Mouse (Mus musculus) heart, embryonic 14.5 days (tissue): ENCODE data around the gene Smchd1. TPM values are rescaled to one million over a fixed set of nuclear protein-coding genes. Genes with fewer than 3 reads are reported as not detected.
"Not testable (repeated sequence)": the region's sequence is repeated elsewhere in the genome, so short reads cannot be mapped to it uniquely, and the experiment has no call there.

ENCODE experiments used
- ATAC-seq: fragments of 200-750 bp; cut with Nextera tagmentation; 2 replicates; pipeline ENCODE4 v1.8.0; 2017; ENCODE audit warnings: low read depth, moderate TSS enrichment; ENCODE audit not compliant: insufficient number of reproducible peaks, insufficient read depth, low FRiP score
- H3K27ac ChIP-seq, 2 experiments: fragments of 200-500 bp in 1 of 2; fragments of 300-500 bp in 1 of 2; sonication (generic) in 1 of 2; replicated peaks in 1 of 2; 2 replicates each; pipeline ENCODE4 v1.5.1; 2012 to 2014; ENCODE audit warnings: low read depth in 2 of 2, low read length in 2 of 2, control low read depth in 1 of 2, mild to moderate bottlenecking in 1 of 2, mixed read lengths in 1 of 2; ENCODE audit not compliant: control insufficient read depth in 1 of 2, insufficient read depth in 1 of 2
- H3K27me3 ChIP-seq: fragments of 300-500 bp; sonication (generic); 2 replicates; pipeline ENCODE4 v1.6.1; 2014; ENCODE audit warnings: mild to moderate bottlenecking, low read length, control low read depth; ENCODE audit not compliant: control insufficient read depth, insufficient read depth
- H3K36me3 ChIP-seq: fragments of 300-500 bp; sonication (generic); 2 replicates; pipeline ENCODE4 v1.6.1; 2014; ENCODE audit warnings: mild to moderate bottlenecking, control low read depth, low read length, mixed read lengths; ENCODE audit not compliant: control insufficient read depth, insufficient read depth
- H3K4me1 ChIP-seq, 2 experiments: fragments of 200-500 bp in 1 of 2; fragments of 300-500 bp in 1 of 2; sonication (generic) in 1 of 2; 2 replicates each; pipeline ENCODE4 v1.6.1; 2012 to 2014; ENCODE audit warnings: low read length in 2 of 2, control low read depth in 1 of 2, mixed read lengths in 1 of 2; ENCODE audit not compliant: control insufficient read depth in 2 of 2, insufficient read depth in 2 of 2
- H3K4me2 ChIP-seq: fragments of 300-500 bp; sonication (generic); 2 replicates; pipeline ENCODE4 v1.6.1; 2014; ENCODE audit warnings: mild to moderate bottlenecking, low read length
- H3K4me3 ChIP-seq, 2 experiments: fragments of 200-500 bp in 1 of 2; fragments of 300-500 bp in 1 of 2; sonication (generic) in 1 of 2; 2 replicates each; pipeline ENCODE4 v1.5.1; 2012 to 2014; ENCODE audit warnings: low read length in 2 of 2, mild to moderate bottlenecking in 2 of 2, control low read depth in 1 of 2, low read depth in 1 of 2, moderate library complexity in 1 of 2; ENCODE audit not compliant: control insufficient read depth in 1 of 2, insufficient read depth in 1 of 2
- H3K9ac ChIP-seq: fragments of 300-500 bp; sonication (generic); 2 replicates; pipeline ENCODE4 v1.6.1; 2014; ENCODE audit warnings: mild to moderate bottlenecking, low read length
- H3K9me3 ChIP-seq: fragments of 300-500 bp; sonication (generic); 2 replicates; pipeline ENCODE4 v1.6.1; 2016; ENCODE audit warnings: low read length, control low read depth; ENCODE audit not compliant: control insufficient read depth
- WGBS: fragments of 180-500 bp; shearing (Covaris S2); extraction: QIAGEN DNeasy Blood & Tissue Kit; methylation state at CpG from one replicate; pipeline ENCODE4 v1.1.7; 2014; 5-methylcytosine and 5-hydroxymethylcytosine counted together
- polyA plus RNA-seq: library from polyadenylated mRNA; unstranded; fragments of >200 nt; fragmentation: Nextera tagmentation; extraction: Ambion mirVana; gene quantifications from 2 replicates; pipeline ENCODE4 v1.2.1, GENCODE M21; 2014

The Smchd1 gene
- polyA plus RNA-seq, 1 experiment from 2014 or later: 49.1 TPM

DNA sequence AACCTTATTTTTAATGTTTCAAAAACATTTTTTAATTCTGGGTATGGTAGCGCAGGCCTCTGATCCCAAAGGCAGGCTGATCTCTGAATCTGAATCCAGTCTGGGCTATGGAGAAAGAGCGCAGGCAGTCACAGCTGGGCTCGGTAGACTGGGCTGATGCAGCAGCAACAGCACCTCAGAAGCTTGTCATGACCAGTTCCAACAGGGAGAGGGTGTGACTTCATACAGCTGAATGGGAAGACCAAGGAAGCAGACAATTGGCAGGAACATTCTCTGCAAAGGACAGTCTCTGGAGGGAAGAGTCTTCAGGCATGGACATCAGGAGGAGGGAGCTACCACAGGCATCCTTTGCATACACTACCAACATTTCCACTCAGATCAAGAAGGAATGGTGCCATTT is 31.0 kb downstream of the Smchd1 start:
- WGBS: 89% methylated on average over 3 of the region's 3 CpGs
- Histone ChIP-seq H3K27ac (no peak overlapping the region), H3K4me1 (no peaks in the 10 kb centered on the region), H3K4me2 (no peak overlapping the region), H3K9ac (no peak overlapping the region), H3K4me3 (no peak overlapping the region), H3K9me3 (no peaks in the 10 kb centered on the region), H3K27me3 (no peaks in the 10 kb centered on the region), H3K36me3 (peaks cover 39% of the 10 kb centered on the region)
- ATAC-seq: no peak

- Histone ChIP-seq H3K4me2 (no peak overlapping the region), H3K36me3 (peaks cover 36% of the 10 kb centered on the region), H3K27me3 (no peaks in the 10 kb centered on the region), H3K27ac (no peak overlapping the region), H3K9me3 (no peaks in the 10 kb centered on the region), H3K4me1 (no peaks in the 10 kb centered on the region), H3K4me3 (no peak overlapping the region), H3K9ac (no peak overlapping the region)
- WGBS: 88% methylated on average over 6 of the region's 6 CpGs
- ATAC-seq: no peak
Observed at GRCm38 (mm10) chr17:71443273-71443672, 31.9 kb downstream of the Smchd1 start.

DNA sequence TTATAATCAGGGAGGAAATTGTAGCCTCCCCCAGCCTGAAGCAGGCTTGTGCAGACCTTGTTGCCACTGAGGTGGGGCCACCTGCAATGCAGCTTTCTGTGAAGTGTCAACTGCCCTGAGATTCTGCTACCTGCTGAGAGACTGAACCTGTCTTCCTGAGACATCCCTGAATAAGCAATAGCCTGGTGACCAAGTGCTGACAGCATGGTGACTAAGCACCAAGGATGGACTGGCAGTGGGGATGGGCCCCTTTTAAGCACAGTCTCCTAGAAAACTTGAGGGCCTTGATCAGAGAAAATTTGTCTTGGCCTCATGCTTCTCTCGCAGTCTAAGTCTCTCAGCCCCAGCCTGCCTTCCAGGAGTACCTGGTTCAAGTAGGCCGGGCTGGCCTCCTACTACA is 52.6 kb downstream of the Smchd1 start:
- not testable (repeated sequence) for H3K27me3 ChIP-seq, ATAC-seq, H3K27ac ChIP-seq, H3K9ac ChIP-seq, H3K4me1 ChIP-seq, H3K4me3 ChIP-seq, H3K4me2 ChIP-seq
- H3K9me3 ChIP-seq: peaks cover 13% of the 10 kb centered on the region
- H3K36me3 ChIP-seq: peaks cover 45% of the 10 kb centered on the region
- WGBS: 100% methylated on average over 2 of the region's 2 CpGs

DNA sequence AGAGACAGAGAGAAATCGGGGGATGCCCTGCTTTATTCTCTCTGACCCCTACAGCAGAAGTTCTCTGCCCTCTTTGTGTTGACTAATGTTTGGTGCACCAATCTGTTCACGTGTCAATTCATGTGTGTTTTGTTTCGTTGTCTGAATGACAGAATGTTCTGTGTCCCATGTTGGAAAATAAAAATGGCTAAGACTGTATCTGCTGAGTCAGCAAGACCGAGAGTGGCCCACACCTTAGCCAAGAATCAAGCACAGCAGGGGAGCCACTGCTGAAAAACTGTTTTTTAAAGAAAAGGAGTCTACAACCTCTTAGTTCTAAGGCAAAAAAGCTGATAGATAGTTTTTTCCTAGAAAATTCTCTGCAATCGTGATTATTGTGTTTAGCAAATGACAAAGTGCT is 55.7 kb downstream of the Smchd1 start:
- not testable (repeated sequence) for H3K27me3 ChIP-seq, H3K27ac ChIP-seq, H3K4me2 ChIP-seq, H3K4me1 ChIP-seq, H3K4me3 ChIP-seq, H3K9ac ChIP-seq, ATAC-seq
- Histone ChIP-seq H3K9me3 (peaks cover 13% of the 10 kb centered on the region), H3K36me3 (peaks cover 46% of the 10 kb centered on the region)
- 87% methylated on average over 5 of the region's 5 CpGs for WGBS

GRCm38 (mm10) chr17:71417008-71417407 is 58.1 kb downstream of the Smchd1 start:
- 84% methylated on average over 1 of the region's 1 CpGs for WGBS
- Histone ChIP-seq H3K9ac (no peak overlapping the region), H3K36me3 (peaks cover 31% of the 10 kb centered on the region), H3K4me3 (no peak overlapping the region), H3K27me3 (no peaks in the 10 kb centered on the region), H3K9me3 (peaks cover 6% of the 10 kb centered on the region), H3K27ac (no peak overlapping the region), H3K4me1 (no peaks in the 10 kb centered on the region), H3K4me2 (no peak overlapping the region)
- no peak for ATAC-seq

DNA sequence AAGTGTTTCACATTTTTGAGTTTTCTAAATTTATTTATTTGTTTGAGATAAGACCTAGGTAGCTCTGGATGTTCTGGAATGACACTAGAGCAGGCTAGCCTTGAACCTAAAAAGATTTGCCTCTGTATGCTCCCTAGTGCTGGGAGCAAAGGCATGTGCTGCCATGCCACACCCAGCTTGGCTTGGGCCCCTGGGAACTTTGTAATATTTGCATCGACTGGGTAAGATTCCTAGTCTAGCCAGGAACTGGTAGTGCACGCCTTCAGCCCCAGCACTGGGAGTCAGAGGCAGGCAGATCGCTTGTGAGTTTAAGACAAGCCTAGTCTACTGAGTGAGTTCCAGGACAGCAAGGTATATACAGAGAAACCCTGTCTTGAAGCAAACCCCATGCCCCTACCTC is 87.7 kb downstream of the Smchd1 start:
- H3K9ac ChIP-seq: no peak overlapping the region
- no peaks in the 10 kb centered on the region for H3K4me1 ChIP-seq
- H3K4me3 ChIP-seq: no peak overlapping the region
- H3K9me3 ChIP-seq: no peaks in the 10 kb centered on the region
- H3K36me3 ChIP-seq: peaks cover 45% of the 10 kb centered on the region
- no peak for ATAC-seq
- H3K27ac ChIP-seq: no peak overlapping the region
- H3K27me3 ChIP-seq: no peaks in the 10 kb centered on the region
- H3K4me2 ChIP-seq: no peak overlapping the region
- WGBS: 78% methylated on average over 3 of the region's 3 CpGs

GRCm38 (mm10) chr17:71380346-71380745 is 94.8 kb downstream of the Smchd1 start:
- Histone ChIP-seq H3K4me2 (no peak overlapping the region), H3K27ac (no peak overlapping the region), H3K4me1 (no peaks in the 10 kb centered on the region), H3K36me3 (peaks cover 49% of the 10 kb centered on the region), H3K9me3 (no peaks in the 10 kb centered on the region), H3K9ac (no peak overlapping the region), H3K4me3 (no peak overlapping the region), H3K27me3 (no peaks in the 10 kb centered on the region)
- no peak for ATAC-seq
- WGBS: 95% methylated on average over 14 of the region's 14 CpGs

DNA sequence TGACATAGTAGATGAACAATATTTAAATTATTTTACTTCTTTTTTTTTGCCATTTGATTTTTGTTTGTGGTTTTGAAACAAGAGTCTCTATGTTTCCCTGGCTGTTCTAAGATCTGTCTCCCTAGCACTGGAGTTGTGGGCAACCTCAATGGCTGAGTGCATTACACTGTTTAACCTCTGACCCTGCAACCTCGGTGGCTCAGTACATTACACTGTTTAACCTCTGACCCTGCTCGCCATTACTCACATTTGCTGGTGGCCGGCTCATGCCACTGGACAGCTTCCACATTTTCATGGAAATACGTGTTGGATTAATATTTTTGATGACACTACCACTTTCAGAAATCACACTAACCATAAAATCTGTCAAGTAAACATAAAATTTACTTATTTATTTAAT is 97.2 kb downstream of the Smchd1 start:
- no peak for ATAC-seq
- no peak overlapping the region for H3K9ac ChIP-seq
- H3K36me3 ChIP-seq: peaks cover 67% of the 10 kb centered on the region

More for the DNA sequence above, 97.2 kb downstream of the Smchd1 start:
- Histone ChIP-seq H3K4me1 (no peaks in the 10 kb centered on the region), H3K9me3 (no peaks in the 10 kb centered on the region), H3K27me3 (no peaks in the 10 kb centered on the region), H3K27ac (no peak overlapping the region), H3K4me2 (no peak overlapping the region), H3K4me3 (no peak overlapping the region)
- 85% methylated on average over 4 of the region's 4 CpGs for WGBS
